Mouse (Mus musculus) heart, embryonic 12.5 days (tissue): Measurements from ENCODE around the gene Defb29. TPM values are rescaled to one million over a fixed set of nuclear protein-coding genes. Genes with fewer than 3 reads are reported as not detected.

Experiments
- ATAC-seq: fragments of 200-750 bp; cut with Nextera tagmentation; 2 replicates; pipeline ENCODE4 v1.8.0; 2017; ENCODE audit warnings: moderate TSS enrichment, moderate library complexity; ENCODE audit not compliant: insufficient number of reproducible peaks, low FRiP score
- H3K27ac ChIP-seq: fragments of 300-500 bp; sonication (generic); 2 replicates; pipeline ENCODE4 v1.5.1; 2016; ENCODE audit warnings: mild to moderate bottlenecking, moderate library complexity; ENCODE audit not compliant: poor library complexity, severe bottlenecking
- H3K27me3 ChIP-seq: fragments of 300-500 bp; sonication (generic); replicated peaks from 2 replicates; pipeline ENCODE4 v1.6.1; 2016; ENCODE audit warnings: mild to moderate bottlenecking, moderate library complexity
- H3K36me3 ChIP-seq: fragments of 300-500 bp; sonication (generic); 2 replicates; pipeline ENCODE4 v1.6.1; 2016; ENCODE audit warnings: mild to moderate bottlenecking, moderate library complexity
- H3K4me1 ChIP-seq: fragments of 300-500 bp; sonication (generic); replicated peaks from 2 replicates; pipeline ENCODE4 v1.6.1; 2016; ENCODE audit warnings: mild to moderate bottlenecking
- H3K4me2 ChIP-seq: fragments of 300-500 bp; sonication (generic); 2 replicates; pipeline ENCODE4 v1.6.1; 2016; ENCODE audit warnings: mild to moderate bottlenecking, moderate library complexity
- H3K4me3 ChIP-seq: fragments of 300-500 bp; sonication (generic); 2 replicates; pipeline ENCODE4 v1.5.1; 2016; ENCODE audit warnings: mild to moderate bottlenecking
- H3K9ac ChIP-seq: fragments of 300-500 bp; sonication (generic); 2 replicates; pipeline ENCODE4 v1.6.1; 2016; ENCODE audit warnings: mild to moderate bottlenecking, moderate library complexity
- H3K9me3 ChIP-seq: fragments of 300-500 bp; sonication (generic); replicated peaks from 2 replicates; pipeline ENCODE4 v1.6.1; 2016; ENCODE audit warnings: mild to moderate bottlenecking, moderate library complexity
- WGBS: fragments of 180-500 bp; shearing (Covaris S2); methylation state at CpG from one replicate; pipeline ENCODE4 v1.1.7; 2016; 5-methylcytosine and 5-hydroxymethylcytosine counted together
- polyA plus RNA-seq: library from polyadenylated mRNA; unstranded; fragments of >200 nt; fragmentation: Nextera tagmentation; extraction: Ambion mirVana; gene quantifications from 2 replicates; pipeline ENCODE4 v1.2.1, GENCODE M21; 2016

Gene Defb29
- not detected in 2 replicates for polyA plus RNA-seq

DNA sequence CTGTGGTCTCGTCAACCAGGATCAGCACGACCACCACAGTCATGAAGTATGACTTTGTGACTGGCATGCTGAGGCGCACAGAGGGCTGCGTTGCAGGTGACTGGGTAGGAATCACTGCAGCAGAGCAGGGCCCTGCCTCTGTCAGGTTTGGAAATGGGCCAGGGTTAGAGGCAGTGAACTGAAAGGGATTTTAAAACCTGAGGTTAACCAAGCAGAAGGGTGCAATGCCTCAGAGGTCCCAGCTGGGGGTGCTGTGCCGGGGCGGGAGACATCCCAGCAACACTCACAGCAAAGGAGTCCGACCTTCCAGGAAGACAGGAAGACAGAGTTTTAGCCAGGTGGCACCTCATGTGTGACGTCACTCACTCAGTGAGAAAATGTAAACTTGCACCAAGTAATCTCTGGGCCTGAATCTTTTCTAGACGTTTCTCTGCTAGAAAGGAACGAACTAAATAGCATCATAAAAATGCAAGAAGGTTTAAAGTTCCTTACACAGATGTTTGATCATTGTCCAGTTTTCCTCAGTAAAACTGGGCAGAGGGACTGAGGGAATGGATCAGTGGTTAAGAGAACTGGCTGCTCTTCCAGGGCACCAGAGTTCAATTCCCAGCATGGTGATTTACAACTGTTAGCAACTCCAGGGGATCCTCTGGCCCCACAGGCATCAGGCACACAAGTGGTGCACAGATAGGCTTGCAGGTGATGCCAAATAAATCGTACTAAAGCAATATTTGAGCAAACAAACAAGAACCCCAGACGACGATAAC, at the start of gene Defb29:
Gene Defb29, minus strand, starts transcription at position 155 of the 767 bp plus-strand sequence.
- Histone ChIP-seq H3K4me2 (no peak within 1 kb of the TSS), H3K9ac (no peak within 1 kb of the TSS), H3K9me3 (peaks cover 4% of the 10 kb centered on the region), H3K4me3 (no peak within 1 kb of the TSS), H3K27ac (no peak within 1 kb of the TSS), H3K36me3 (no peaks in the 10 kb centered on the region), H3K4me1 (0 out of 2 replicates have a peak, but pooled peaks cover 3% of the 10 kb centered on the region), H3K27me3 (no peaks in the 10 kb centered on the region)
- no peak for ATAC-seq
- WGBS: 51% methylated on average over 13 of the region's 13 CpGs

DNA sequence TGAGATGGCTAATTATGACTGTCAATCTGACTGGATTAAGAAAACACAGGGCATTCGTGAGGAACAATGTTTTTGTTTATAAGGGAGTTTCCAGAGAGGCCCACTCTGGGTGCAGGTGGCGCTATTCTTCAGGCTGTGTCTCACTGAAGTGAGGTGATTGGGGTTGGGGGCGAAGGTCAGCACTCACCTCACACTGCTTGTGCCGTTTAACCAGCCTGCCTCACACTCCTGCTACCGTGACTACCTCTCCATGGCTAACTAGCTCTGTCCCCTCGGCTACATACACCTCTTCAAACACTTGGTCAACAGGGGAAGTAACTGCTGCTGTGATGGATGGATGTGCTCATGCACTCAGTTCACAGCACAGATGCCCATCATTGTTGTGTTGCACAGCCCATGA, 49.1 kb upstream of the Defb29 start:
- H3K36me3 ChIP-seq: no peaks in the 10 kb centered on the region
- H3K27ac ChIP-seq: no peak overlapping the region
- no peaks in the 10 kb centered on the region for H3K9me3 ChIP-seq
- H3K4me3 ChIP-seq: no peak overlapping the region
- H3K9ac ChIP-seq: no peak overlapping the region
- H3K4me1 ChIP-seq: no peaks in the 10 kb centered on the region
- no peak overlapping the region for H3K4me2 ChIP-seq
- no peak for ATAC-seq
- H3K27me3 ChIP-seq: no peaks in the 10 kb centered on the region
- WGBS: 49% methylated on average over 6 of the region's 6 CpGs

GRCm38 (mm10) chr2:152588450-152588849, 48.6 kb upstream of the Defb29 start:
- Histone ChIP-seq H3K9ac (no peak overlapping the region), H3K27ac (no peak overlapping the region), H3K27me3 (no peaks in the 10 kb centered on the region), H3K9me3 (no peaks in the 10 kb centered on the region), H3K4me3 (no peak overlapping the region), H3K4me1 (no peaks in the 10 kb centered on the region), H3K4me2 (no peak overlapping the region), H3K36me3 (no peaks in the 10 kb centered on the region)
- no peak for ATAC-seq
- 44% methylated on average over 2 of the region's 2 CpGs for WGBS

DNA sequence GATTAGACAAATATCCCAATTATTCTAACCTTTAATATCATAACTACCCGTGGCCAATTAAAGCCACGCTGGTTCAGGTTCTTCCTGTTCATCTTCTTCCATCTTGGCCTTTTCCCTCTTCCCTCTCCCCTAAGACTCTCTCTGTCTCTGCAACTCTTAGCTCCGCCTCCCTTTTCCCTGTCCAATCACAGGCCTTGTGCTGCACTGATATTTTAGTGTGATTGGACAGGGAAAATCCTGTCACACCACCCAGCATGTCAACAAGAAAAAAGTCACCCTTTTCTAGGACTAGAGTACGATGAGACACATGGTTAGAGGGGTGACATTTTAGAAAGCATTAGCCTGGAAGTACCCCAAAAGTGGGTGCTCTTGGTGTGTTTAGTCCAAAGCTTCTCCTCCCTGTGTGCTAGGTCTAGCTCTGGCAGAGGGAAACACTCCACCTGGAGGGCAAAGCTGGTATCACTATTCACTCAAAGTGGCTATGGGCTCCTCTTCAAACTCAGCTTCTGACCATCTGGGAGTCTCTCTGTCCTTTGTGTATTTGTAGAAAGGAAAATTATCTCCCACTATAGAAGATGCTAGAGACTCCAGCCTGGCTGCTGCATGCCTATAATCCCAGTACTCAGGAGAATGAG, 47.1 kb upstream of the Defb29 start:
- Histone ChIP-seq H3K36me3 (no peaks in the 10 kb centered on the region), H3K9ac (no peak overlapping the region), H3K4me1 (no peaks in the 10 kb centered on the region), H3K27me3 (no peaks in the 10 kb centered on the region), H3K27ac (no peak overlapping the region), H3K9me3 (no peaks in the 10 kb centered on the region), H3K4me3 (no peak overlapping the region), H3K4me2 (no peak overlapping the region)
- 75% methylated on average over 4 of the region's 4 CpGs for WGBS
- no peak for ATAC-seq

DNA sequence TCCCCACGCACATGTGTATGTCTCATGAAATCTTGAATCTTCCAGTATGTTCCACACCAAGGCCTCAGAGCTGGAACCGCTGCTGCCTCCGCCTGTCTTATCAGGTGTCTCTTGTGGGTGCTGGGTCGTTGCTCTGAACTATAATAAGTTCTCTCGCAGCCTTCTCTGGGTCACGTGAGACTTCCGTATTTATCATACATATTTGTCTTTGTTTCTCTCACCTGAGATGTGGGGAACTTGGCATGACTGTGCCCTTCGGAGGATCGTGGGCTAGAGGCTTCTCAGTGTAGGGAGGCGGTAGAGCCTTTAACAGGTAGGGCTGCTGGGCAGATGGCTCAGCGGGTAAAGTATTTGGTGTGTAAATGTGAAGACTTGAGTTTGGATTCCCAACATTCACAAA, 40.7 kb upstream of the Defb29 start:
- Histone ChIP-seq H3K4me2 (no peak overlapping the region), H3K27me3 (no peaks in the 10 kb centered on the region), H3K27ac (no peak overlapping the region), H3K4me3 (no peak overlapping the region), H3K36me3 (no peaks in the 10 kb centered on the region), H3K9me3 (no peaks in the 10 kb centered on the region), H3K9ac (no peak overlapping the region), H3K4me1 (peaks cover 14% of the 10 kb centered on the region)
- ATAC-seq: no peak
- WGBS: 65% methylated on average over 11 of the region's 11 CpGs

DNA sequence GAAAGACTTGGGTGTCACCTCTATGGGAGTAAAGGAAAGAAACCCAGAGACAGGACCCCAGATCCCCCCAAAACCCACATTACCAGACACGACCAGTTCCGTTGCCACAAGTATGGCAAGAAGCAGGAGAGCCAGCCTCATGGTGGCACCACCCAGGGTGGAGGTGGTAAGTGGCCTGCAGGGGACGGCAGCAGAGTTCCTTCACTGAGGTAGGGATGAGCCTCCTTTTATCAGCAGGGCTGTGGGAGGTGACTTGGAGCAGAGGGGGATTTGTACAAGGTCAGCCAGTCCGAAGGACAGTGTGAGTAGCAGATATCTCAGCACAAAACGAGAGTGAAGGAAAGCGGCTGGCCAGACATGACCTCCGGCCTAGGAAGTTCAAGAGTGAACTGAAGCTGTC, 40.2 kb upstream of the Defb29 start, which contains the start of gene Defb19:
Gene Defb19, minus strand, starts transcription at position 206 of the 400 bp plus-strand sequence.
- WGBS: 41% methylated on average over 7 of the region's 7 CpGs
- Histone ChIP-seq H3K4me2 (no peak within 1 kb of the TSS), H3K4me3 (no peak within 1 kb of the TSS), H3K27ac (no peak within 1 kb of the TSS), H3K9me3 (no peaks in the 10 kb centered on the region), H3K9ac (no peak within 1 kb of the TSS), H3K36me3 (no peaks in the 10 kb centered on the region), H3K27me3 (no peaks in the 10 kb centered on the region), H3K4me1 (peaks cover 14% of the 10 kb centered on the region)
- no peak for ATAC-seq

GRCm38 (mm10) chr2:152573484-152573883, 33.6 kb upstream of the Defb29 start:
- H3K27ac ChIP-seq: no peak overlapping the region
- no peak overlapping the region for H3K9ac ChIP-seq
- no peaks in the 10 kb centered on the region for H3K9me3 ChIP-seq
- no peaks in the 10 kb centered on the region for H3K4me1 ChIP-seq
- H3K4me3 ChIP-seq: no peak overlapping the region
- 81% methylated on average over 8 of the region's 8 CpGs for WGBS
- no peak overlapping the region for H3K4me2 ChIP-seq
- peaks cover 2% of the 10 kb centered on the region for H3K27me3 ChIP-seq
- no peak for ATAC-seq
- H3K36me3 ChIP-seq: no peaks in the 10 kb centered on the region

GRCm38 (mm10) chr2:152572114-152572794, 32.4 kb upstream of the Defb29 start, which contains the start of gene Defb21:
Gene Defb21 (plus strand): TSS chr2:152572744.
- no peak within 1 kb of the TSS for H3K9ac ChIP-seq
- no peak for ATAC-seq
- no peaks in the 10 kb centered on the region for H3K9me3 ChIP-seq
- no peaks in the 10 kb centered on the region for H3K4me1 ChIP-seq
- WGBS: 57% methylated on average over 11 of the region's 11 CpGs
- H3K4me2 ChIP-seq: no peak within 1 kb of the TSS
- H3K27ac ChIP-seq: no peak within 1 kb of the TSS
- no peak within 1 kb of the TSS for H3K4me3 ChIP-seq
- H3K27me3 ChIP-seq: peaks cover 2% of the 10 kb centered on the region
- no peaks in the 10 kb centered on the region for H3K36me3 ChIP-seq

DNA sequence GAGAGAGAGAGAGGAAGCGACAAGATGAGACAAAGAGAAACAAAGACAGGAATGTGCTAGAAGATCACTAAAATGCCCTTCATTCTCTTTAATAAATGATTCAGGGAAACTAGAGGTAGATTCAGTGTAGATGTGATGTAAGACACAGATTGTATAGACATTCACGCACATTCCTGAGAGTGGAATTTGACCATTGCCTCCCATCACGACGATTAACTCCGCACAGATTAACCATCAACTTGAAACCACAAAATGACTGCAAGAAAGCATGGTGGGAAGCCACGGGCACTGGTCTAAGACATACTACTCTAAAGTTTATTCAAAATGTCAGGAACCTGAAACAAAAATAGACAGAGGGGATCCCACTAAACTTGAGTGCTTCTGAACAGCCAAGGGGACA, 30.4 kb upstream of the Defb29 start:
- no peaks in the 10 kb centered on the region for H3K4me1 ChIP-seq
- H3K27me3 ChIP-seq: peaks cover 2% of the 10 kb centered on the region
- H3K4me3 ChIP-seq: no peak overlapping the region
- 70% methylated on average over 6 of the region's 6 CpGs for WGBS
- H3K27ac ChIP-seq: no peak overlapping the region
- no peak overlapping the region for H3K4me2 ChIP-seq
- ATAC-seq: no peak
- no peak overlapping the region for H3K9ac ChIP-seq
- H3K9me3 ChIP-seq: no peaks in the 10 kb centered on the region
- no peaks in the 10 kb centered on the region for H3K36me3 ChIP-seq

- no peak for ATAC-seq
- Histone ChIP-seq H3K4me3 (no peak overlapping the region), H3K4me2 (no peak overlapping the region), H3K27me3 (peaks cover 2% of the 10 kb centered on the region), H3K4me1 (no peaks in the 10 kb centered on the region), H3K36me3 (no peaks in the 10 kb centered on the region), H3K27ac (no peak overlapping the region), H3K9ac (no peak overlapping the region), H3K9me3 (no peaks in the 10 kb centered on the region)
- WGBS: 71% methylated on average over 4 of the region's 4 CpGs
Observed at GRCm38 (mm10) chr2:152569881-152570280, 30.0 kb upstream of the Defb29 start.

- WGBS: 86% methylated on average over 5 of the region's 5 CpGs
- no peak for ATAC-seq
Observed at GRCm38 (mm10) chr2:152569038-152569437, 29.1 kb upstream of the Defb29 start, which contains the start of gene Gm17416. Gene Gm17416 (plus strand): TSS chr2:152569338.

More at GRCm38 (mm10) chr2:152569038-152569437, 29.1 kb upstream of the Defb29 start, which contains the start of gene Gm17416:
- H3K9me3 ChIP-seq: no peaks in the 10 kb centered on the region
- H3K27me3 ChIP-seq: peaks cover 2% of the 10 kb centered on the region
- H3K4me1 ChIP-seq: no peaks in the 10 kb centered on the region
- H3K27ac ChIP-seq: no peak within 1 kb of the TSS
- H3K36me3 ChIP-seq: no peaks in the 10 kb centered on the region
- H3K4me3 ChIP-seq: no peak within 1 kb of the TSS
- no peak within 1 kb of the TSS for H3K4me2 ChIP-seq
- no peak within 1 kb of the TSS for H3K9ac ChIP-seq
